21 mouse cellular contexts compared by ENCODE assay signal in the genomic region with DNA sequence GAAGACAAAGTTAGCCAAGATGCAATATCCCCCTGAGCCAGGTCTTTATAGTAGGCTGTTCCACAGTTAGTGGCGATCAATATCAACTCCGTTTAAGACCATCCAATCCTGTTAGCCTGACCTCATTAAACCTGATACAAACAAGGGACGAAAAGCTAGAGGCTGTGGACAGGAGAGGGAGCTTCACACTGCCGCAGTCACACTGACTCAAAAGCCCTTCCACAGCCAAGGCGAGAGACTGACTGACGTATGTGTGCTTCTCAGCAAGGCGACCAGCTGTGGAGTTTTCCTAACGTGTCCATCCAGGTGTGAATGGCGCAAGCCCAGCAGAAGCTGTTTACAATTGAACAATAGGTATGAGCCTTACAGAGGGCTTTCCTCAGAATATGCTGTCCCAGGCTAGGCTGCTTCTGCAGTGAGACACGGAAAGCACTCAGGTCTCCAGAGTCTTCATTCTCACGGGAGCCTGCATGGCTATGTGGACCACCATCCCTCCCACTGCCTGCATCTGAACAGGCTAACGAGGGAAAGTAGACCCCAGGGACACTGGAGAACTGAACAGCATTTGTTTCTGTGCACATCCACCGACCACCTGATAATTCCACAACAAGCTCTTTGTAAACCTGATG.
DNase-seq lines count a peak whose midpoint lies in the region; ATAC-seq and TF ChIP-seq lines count a peak whose summit lies in the region.
"Had no signal": no experiment of that assay in that cellular context is flagged by ENCODE, and none has a peak within 500 bp of the region (broad histone marks: within the 10 kb centered on the region; RNA-seq: fewer than 3 reads in every experiment).

No protein-coding gene starts in this region.

- ATAC-seq in forebrain, postnatal 0 days: peak; percentile 27; the same call in 1 of the 2 replicates
- ATAC-seq in forebrain, embryonic 14.5 days: no peak
- peak; percentile 61; the same call in 1 of the 2 replicates for ATAC-seq in hindbrain, postnatal 0 days
- no peak; the same call in 1 of the 2 replicates for ATAC-seq in hindbrain, embryonic 11.5 days (ENCODE audit: low FRiP score)
- peak; percentile 41; the same call in 1 of the 2 replicates for ATAC-seq in neural tube, embryonic 12.5 days (ENCODE audit: low FRiP score, low read depth)
- ATAC-seq: CD4-positive, CD25-positive, alpha-beta regulatory T cell, adult 4 months had no signal

- H3K9ac ChIP-seq in forebrain, postnatal 0 days: no peak overlapping the region
- no peak overlapping the region for H3K9ac ChIP-seq in forebrain, embryonic 14.5 days (ENCODE audit: low read length)
- H3K9ac ChIP-seq in hindbrain, postnatal 0 days (replicated peaks; ENCODE audit: low read length): no peak overlapping the region
- no peak overlapping the region for H3K9ac ChIP-seq in hindbrain, embryonic 11.5 days (ENCODE audit: low read depth, low read length)
- H3K9ac ChIP-seq in neural tube, embryonic 12.5 days: no peak overlapping the region
- H3K9ac ChIP-seq: embryonic facial prominence, embryonic 13.5 days; forebrain, embryonic 12.5 days; heart, embryonic 13.5 days had no signal

- DNase-seq in forebrain, postnatal 0 days: no peak
- no peak for DNase-seq in forebrain, embryonic 14.5 days (ENCODE audit: low spot score)
- DNase-seq in hindbrain, postnatal 0 days (ENCODE audit: low spot score): no peak
- DNase-seq in hindbrain, embryonic 11.5 days (ENCODE audit: low spot score): no peak
- DNase-seq in neural tube, embryonic 10.5 days (ENCODE audit: extremely low spot score, low spot score): no peak
- no peak for DNase-seq in adrenal gland, postnatal 25 days
- no peak for DNase-seq in spleen, postnatal 14 days (ENCODE audit: low spot score in 2 of 2)
- DNase-seq: adrenal gland, adult 8-10 months; B cell, adult 2 months; cerebellum, adult 18-20 months; cerebellum, adult 9-11 months; cerebellum, postnatal 36 days; gastrocnemius, adult 2 months; gastrocnemius, postnatal 25 days; heart, postnatal 36 days had no signal

- H3K4me1 ChIP-seq in forebrain, postnatal 0 days (ENCODE audit: insufficient read depth): no peaks in the 10 kb centered on the region
- no peaks in the 10 kb centered on the region for H3K4me1 ChIP-seq in forebrain, embryonic 14.5 days (ENCODE audit: control insufficient read depth, insufficient read depth, low read length)
- H3K4me1 ChIP-seq in hindbrain, postnatal 0 days (ENCODE audit: insufficient read depth, low read length): no peaks in the 10 kb centered on the region
- no peaks in the 10 kb centered on the region for H3K4me1 ChIP-seq in hindbrain, embryonic 11.5 days (replicated peaks; ENCODE audit: control insufficient read depth, insufficient read depth, low read length)
- H3K4me1 ChIP-seq in neural tube, embryonic 12.5 days: no peaks in the 10 kb centered on the region
- H3K4me1 ChIP-seq: embryonic facial prominence, embryonic 13.5 days; forebrain, embryonic 12.5 days; heart, embryonic 13.5 days had no signal

- no peaks in the 10 kb centered on the region for H3K36me3 ChIP-seq in forebrain, postnatal 0 days (ENCODE audit: insufficient read depth)
- no peaks in the 10 kb centered on the region for H3K36me3 ChIP-seq in forebrain, embryonic 14.5 days (ENCODE audit: control insufficient read depth, insufficient read depth, low read length)
- H3K36me3 ChIP-seq in hindbrain, postnatal 0 days (ENCODE audit: insufficient read depth, low read length): no peaks in the 10 kb centered on the region
- no peaks in the 10 kb centered on the region for H3K36me3 ChIP-seq in hindbrain, embryonic 11.5 days (ENCODE audit: control insufficient read depth, insufficient read depth, low read length)
- H3K36me3 ChIP-seq in neural tube, embryonic 12.5 days: no peaks in the 10 kb centered on the region
- H3K36me3 ChIP-seq: embryonic facial prominence, embryonic 13.5 days; forebrain, embryonic 12.5 days; G1E; heart, embryonic 13.5 days had no signal

- H3K4me3 ChIP-seq in forebrain, postnatal 0 days (ENCODE audit: low read depth, low read length): no peak overlapping the region
- H3K4me3 ChIP-seq in forebrain, embryonic 14.5 days (ENCODE audit: low read depth, low read length): no peak overlapping the region
- H3K4me3 ChIP-seq in hindbrain, postnatal 0 days (ENCODE audit: low read length): no peak overlapping the region
- no peak overlapping the region for H3K4me3 ChIP-seq in hindbrain, embryonic 11.5 days (ENCODE audit: low read depth, low read length)
- H3K4me3 ChIP-seq in neural tube, embryonic 12.5 days: no peak overlapping the region
- H3K4me3 ChIP-seq: embryonic facial prominence, embryonic 13.5 days; forebrain, embryonic 12.5 days; gastrocnemius, adult 2 months; heart, embryonic 13.5 days had no signal

- H3K27me3 ChIP-seq in forebrain, postnatal 0 days (ENCODE audit: insufficient read depth, low read length): no peaks in the 10 kb centered on the region
- no peaks in the 10 kb centered on the region for H3K27me3 ChIP-seq in forebrain, embryonic 14.5 days (replicated peaks; ENCODE audit: control insufficient read depth, insufficient read depth, low read length)
- no peaks in the 10 kb centered on the region for H3K27me3 ChIP-seq in hindbrain, postnatal 0 days (ENCODE audit: insufficient read depth, low read length)
- no peaks in the 10 kb centered on the region for H3K27me3 ChIP-seq in hindbrain, embryonic 11.5 days (ENCODE audit: control insufficient read depth, insufficient read depth, low read length)
- H3K27me3 ChIP-seq in neural tube, embryonic 12.5 days (replicated peaks): no peaks in the 10 kb centered on the region
- H3K27me3 ChIP-seq: embryonic facial prominence, embryonic 13.5 days; forebrain, embryonic 12.5 days; heart, embryonic 13.5 days had no signal

- WGBS in forebrain, postnatal 0 days: 65% methylated on average over 13 of the region's 13 CpGs
- 58% methylated on average over 13 of the region's 13 CpGs for WGBS in forebrain, embryonic 14.5 days
- WGBS in hindbrain, postnatal 0 days: 73% methylated on average over 13 of the region's 13 CpGs
- 78% methylated on average over 13 of the region's 13 CpGs for WGBS in hindbrain, embryonic 11.5 days
- WGBS in neural tube, embryonic 12.5 days: 80% methylated on average over 13 of the region's 13 CpGs

- no peak overlapping the region for H3K27ac ChIP-seq in forebrain, postnatal 0 days (ENCODE audit: low read depth, low read length)
- no peak overlapping the region for H3K27ac ChIP-seq in forebrain, embryonic 14.5 days (ENCODE audit: low read depth, low read length)
- H3K27ac ChIP-seq in hindbrain, postnatal 0 days: no peak overlapping the region
- H3K27ac ChIP-seq in hindbrain, embryonic 11.5 days (ENCODE audit: low read depth, low read length): no peak overlapping the region
- no peak overlapping the region for H3K27ac ChIP-seq in neural tube, embryonic 12.5 days
- H3K27ac ChIP-seq: embryonic facial prominence, embryonic 13.5 days; forebrain, embryonic 12.5 days; gastrocnemius, adult 2 months; heart, embryonic 13.5 days had no signal

- no peaks in the 10 kb centered on the region for H3K9me3 ChIP-seq in forebrain, postnatal 0 days (ENCODE audit: low read length)
- H3K9me3 ChIP-seq in forebrain, embryonic 14.5 days (replicated peaks; ENCODE audit: control insufficient read depth, low read length): no peaks in the 10 kb centered on the region
- H3K9me3 ChIP-seq in hindbrain, postnatal 0 days (ENCODE audit: low read length): no peaks in the 10 kb centered on the region
- H3K9me3 ChIP-seq in hindbrain, embryonic 11.5 days (ENCODE audit: control insufficient read depth, low read length): no peaks in the 10 kb centered on the region
- H3K9me3 ChIP-seq in neural tube, embryonic 12.5 days: no peaks in the 10 kb centered on the region
- H3K9me3 ChIP-seq: embryonic facial prominence, embryonic 13.5 days; forebrain, embryonic 12.5 days; G1E; heart, embryonic 13.5 days had no signal

- TF ChIP-seq CTCF in forebrain, postnatal 0 days (IDR thresholded peaks at IDR 0.05; ENCODE audit: low read depth): no peak
- no peak for TF ChIP-seq CTCF in hindbrain, postnatal 0 days (IDR thresholded peaks at IDR 0.05; ENCODE audit: low read depth)

- no peak overlapping the region for H3K4me2 ChIP-seq in forebrain, postnatal 0 days (ENCODE audit: low read depth)
- no peak overlapping the region for H3K4me2 ChIP-seq in forebrain, embryonic 14.5 days (ENCODE audit: low read length)
- no peak overlapping the region for H3K4me2 ChIP-seq in hindbrain, postnatal 0 days (ENCODE audit: low read depth, low read length)
- no peak overlapping the region for H3K4me2 ChIP-seq in hindbrain, embryonic 11.5 days (replicated peaks; ENCODE audit: low read depth, low read length)
- H3K4me2 ChIP-seq in neural tube, embryonic 12.5 days (replicated peaks): no peak overlapping the region
- H3K4me2 ChIP-seq: embryonic facial prominence, embryonic 13.5 days; forebrain, embryonic 12.5 days; heart, embryonic 13.5 days had no signal

Comparison
In these comparisons a context has a peak if more than half of its experiments do, and no peak if none do; other contexts are left out.
1. ATAC-seq: peak in forebrain, postnatal 0 days (single experiment), hindbrain, postnatal 0 days (single experiment) and neural tube, embryonic 12.5 days (single experiment); none in forebrain, embryonic 14.5 days (single experiment) and hindbrain, embryonic 11.5 days (single experiment).